Mouse (Mus musculus): Measurements from ENCODE around the gene Cd163.

DNA sequence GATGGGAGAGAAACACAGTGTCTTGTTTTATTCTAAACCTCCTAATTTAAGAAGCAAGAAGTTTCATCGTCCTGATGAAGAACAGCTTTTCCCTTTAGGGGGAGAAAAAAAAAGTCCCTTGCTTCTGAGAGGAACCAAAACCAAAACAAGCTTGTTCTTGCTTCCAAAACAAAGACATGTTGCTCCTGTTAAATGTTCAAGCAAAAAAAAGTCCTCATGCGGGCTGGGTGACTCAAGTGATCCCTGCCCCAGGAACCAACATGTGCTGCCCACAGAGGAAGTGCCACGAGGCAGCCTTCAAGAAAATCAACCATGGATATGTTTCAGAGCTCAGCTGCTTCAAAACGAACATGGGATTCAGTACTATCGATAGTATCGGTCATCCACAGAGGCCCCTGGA lies 54.5 kb downstream of the Cd163 start:
- TF ChIP-seq CTCF (IDR thresholded peaks at IDR 0.05; ENCODE audit: low read depth) = no peak
- no peak for TF ChIP-seq EP300 (optimal IDR thresholded peaks at IDR 0.05)

All from stomach, postnatal 0 days (tissue).